Mouse (Mus musculus) thymus, postnatal 14 days (tissue): ENCODE data around the gene Sowahb.
"Not testable (repeated sequence)": the region's sequence is repeated elsewhere in the genome, so short reads cannot be mapped to it uniquely, and the experiment has no call there.

ENCODE experiments used
- DNase-seq: peaks from one replicate; pipeline ENCODE4 v3.0.0; 2021

Sowahb gene

GRCm38 (mm10) chr5:93042831-93043687, 1.8 kb downstream of the Sowahb start:
- no peak for DNase-seq

DNA sequence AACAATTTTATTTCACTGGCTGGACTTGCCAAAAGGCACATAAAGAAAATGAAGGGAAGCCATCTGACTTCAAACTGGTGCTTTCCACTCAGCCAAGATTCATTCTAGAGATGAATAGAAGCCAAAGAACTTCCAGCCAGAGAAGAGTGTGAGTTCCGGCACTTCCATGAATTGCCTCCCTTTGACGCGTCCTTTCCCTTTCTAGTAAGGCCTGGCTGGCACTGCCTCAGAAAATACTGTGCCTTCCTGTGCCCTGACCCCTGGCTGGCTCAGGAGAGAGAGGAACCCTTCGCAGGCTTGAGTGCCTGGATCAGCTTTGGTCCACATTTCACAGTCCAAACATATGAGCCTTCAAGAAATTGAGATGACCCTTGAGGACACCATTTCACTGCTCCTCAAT, 2.8 kb downstream of the Sowahb start:
- no peak for DNase-seq

GRCm38 (mm10) chr5:93041276-93041675, 3.5 kb downstream of the Sowahb start:
- no peak for DNase-seq

GRCm38 (mm10) chr5:93040095-93040494, 4.7 kb downstream of the Sowahb start:
- DNase-seq, result no peak

DNA sequence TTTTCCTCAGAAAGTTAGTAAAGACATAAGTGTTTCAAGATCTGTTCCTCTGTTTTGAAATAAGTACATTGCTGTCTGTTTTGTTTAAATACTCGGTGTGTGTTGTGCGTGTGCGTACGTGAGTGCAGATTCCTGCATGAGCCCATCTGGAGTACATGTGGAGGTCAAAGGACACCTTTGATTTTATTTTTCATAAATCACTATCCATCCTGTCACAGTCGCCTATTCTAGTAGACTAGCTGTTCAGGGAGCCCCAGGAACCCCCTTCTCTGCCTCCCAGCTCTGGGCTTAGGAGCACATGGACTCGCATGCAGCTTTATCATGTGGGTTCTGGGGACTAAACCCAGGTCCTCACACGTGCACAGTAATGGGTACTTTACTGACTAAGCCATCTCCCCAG, 8.6 kb downstream of the Sowahb start:
- DNase-seq, result no peak

DNA sequence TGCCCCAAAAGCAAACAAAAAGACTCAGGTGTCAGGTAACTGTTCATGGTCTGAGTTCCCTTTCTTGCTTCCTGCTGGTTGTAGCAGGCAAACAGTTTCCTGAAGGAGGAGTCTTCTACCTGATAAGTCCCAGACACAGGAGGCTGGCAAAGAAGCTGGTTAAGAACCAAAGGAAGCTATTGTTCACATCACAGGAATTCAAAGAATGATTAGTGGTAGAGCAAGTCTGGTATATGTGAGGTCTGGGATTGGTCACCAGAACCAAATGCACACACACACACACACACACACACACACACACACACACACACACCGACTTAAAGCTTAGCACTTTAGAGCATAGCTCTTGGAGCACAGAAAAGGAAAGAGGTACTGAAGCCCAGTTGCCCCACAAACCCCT, 9.5 kb downstream of the Sowahb start:
- DNase-seq, result no peak

DNA sequence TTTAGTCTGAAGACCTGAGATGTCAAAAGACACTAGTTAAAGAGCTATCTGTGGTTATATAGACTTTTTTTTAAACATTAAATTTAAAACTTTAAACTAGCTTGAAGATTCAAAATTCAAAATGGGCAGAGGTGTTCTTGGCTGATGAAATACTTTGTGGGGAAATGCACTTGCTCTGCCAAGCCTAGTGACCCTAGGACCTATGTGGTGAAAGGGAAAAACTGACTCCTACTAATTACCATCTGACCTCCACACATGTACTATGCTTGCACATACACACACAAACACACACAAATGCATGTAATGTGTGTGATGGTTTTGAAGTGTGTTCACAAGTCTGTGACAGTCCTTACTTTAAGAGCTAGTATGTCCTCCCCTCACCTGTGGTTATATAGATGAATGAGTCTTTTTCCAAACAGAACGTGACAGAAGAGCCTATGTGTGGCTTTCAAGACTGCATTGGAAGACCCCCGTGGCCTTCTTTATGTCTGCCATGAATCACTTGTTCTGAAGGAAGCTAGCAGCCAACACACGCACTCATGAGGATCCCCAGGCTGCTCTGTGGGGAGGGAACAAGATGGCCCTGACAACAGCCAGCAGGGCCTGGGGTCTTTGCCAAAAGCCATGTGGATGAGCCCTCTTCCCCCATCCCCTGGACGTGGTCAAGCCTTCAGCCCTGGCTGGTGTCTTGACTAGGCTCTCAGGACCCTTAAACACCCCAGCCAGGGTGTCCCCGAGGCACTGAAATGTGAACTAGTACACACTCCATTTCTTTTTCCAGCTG, 11.5 kb downstream of the Sowahb start:
- DNase-seq, result no peak

- no peak for DNase-seq
These were observed 12.2 kb downstream of the Sowahb start for GRCm38 (mm10) chr5:93032621-93033020.

DNA sequence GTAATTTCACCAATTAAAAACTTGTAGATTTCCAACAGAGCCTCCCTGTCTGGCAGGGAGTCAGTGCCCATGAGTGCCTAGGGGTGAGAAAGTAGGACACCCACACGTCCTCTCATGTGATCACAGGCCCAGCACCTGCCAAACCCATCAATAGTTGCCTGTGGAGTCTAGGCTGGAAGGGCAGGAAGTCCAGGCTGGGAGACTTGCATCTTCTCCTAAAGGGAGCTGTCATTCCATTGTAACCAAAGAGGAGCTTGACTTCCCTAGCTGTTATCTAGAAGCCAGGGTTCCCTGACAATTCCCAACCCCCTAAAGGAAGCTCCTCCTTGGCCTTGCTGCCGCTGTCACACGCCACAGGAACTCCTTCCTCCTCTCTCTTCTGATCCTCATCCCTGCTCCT, 14.0 kb downstream of the Sowahb start:
- no peak for DNase-seq

GRCm38 (mm10) chr5:93030411-93030810, 14.4 kb downstream of the Sowahb start:
- DNase-seq, result no peak

GRCm38 (mm10) chr5:93027120-93027675, 17.6 kb downstream of the Sowahb start:
- no peak for DNase-seq

GRCm38 (mm10) chr5:93026437-93027119, 18.2 kb downstream of the Sowahb start:
- DNase-seq, result no peak

DNA sequence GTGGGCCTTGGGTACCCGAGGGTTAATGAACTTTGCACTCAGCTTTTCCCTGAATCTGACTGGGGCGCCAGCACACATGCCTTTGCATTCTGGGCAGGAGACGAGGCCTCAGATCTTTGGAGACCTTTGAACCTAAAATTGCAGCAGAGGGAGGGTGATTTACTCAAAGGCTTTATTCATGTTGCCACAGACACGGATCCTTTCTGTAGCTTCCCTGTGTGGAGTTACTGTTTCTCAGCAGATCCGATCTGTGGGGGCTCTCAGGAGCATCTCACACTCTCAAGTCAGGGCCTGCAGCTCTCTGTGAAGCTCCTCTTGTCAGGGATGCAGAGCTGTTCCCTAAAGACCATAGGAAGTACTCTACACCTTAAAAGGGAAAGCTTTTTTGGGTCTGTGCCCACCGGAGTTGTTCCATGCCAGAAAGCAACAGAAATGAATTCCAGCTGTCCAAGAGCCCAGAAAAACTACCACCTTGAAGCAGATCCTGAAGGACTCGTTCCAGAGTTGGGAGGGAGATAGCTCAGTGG, 20.0 kb downstream of the Sowahb start:
- DNase-seq, result no peak

- no peak for DNase-seq
These were observed 22.6 kb downstream of the Sowahb start for GRCm38 (mm10) chr5:93022126-93022797.

GRCm38 (mm10) chr5:93020024-93020666, 24.7 kb downstream of the Sowahb start:
- no peak for DNase-seq

DNA sequence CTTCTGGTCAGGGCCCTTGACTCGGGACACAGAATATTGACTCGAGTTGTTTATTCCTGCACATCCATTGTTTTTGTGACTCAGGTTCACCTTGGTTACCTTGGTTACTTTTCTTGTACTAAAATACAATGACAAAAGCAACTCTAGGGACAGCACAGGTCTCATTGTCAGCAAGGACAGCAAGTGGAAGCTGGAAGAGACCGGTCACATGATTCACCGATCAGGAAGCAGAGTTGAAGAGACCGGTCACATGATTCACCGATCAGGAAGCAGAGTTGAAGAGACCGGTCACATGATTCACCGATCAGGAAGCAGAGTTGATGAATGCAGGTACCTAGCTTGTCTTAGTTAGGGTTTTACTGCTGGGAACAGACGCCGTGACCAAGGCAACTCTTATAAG, 25.6 kb downstream of the Sowahb start:
- DNase-seq, result not testable (repeated sequence)

DNA sequence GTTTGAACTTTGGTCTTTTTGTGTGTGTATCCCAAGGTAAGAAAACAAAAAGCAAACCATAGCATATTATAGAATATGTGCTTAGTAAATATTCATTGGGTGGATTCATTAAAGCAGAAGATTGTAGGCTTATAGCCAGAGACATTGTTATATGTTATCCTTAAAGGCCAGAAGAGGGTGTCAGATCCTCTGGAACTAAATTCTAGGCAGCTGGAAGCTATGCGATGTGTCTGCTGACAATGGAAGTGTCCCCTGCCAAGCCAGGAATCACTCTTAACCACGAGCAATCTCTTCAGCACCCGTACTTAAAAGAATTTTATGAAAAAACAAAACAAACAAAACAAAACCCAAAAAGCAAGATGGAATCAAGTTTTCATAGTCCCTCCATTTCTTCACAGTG, 27.1 kb downstream of the Sowahb start:
- no peak for DNase-seq

DNA sequence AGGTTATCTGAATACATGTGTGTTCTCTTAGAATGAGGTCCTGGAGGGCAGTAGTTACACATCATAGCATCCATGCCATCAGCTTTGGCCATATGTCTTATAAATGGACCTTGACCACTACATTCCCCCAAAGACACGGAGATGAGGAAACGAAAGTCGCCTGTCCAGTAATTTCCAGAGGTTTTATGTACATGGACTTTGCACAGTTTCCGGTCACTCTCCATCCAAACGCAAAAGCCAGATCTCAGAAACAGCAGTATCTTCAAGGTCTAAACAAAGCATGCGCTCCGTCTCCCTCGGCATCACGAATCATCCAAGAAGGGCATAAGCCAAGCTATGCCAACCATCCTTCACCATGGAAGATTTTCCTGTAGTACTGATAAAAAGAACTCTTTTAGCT, 36.6 kb downstream of the Sowahb start:
- no peak for DNase-seq

DNA sequence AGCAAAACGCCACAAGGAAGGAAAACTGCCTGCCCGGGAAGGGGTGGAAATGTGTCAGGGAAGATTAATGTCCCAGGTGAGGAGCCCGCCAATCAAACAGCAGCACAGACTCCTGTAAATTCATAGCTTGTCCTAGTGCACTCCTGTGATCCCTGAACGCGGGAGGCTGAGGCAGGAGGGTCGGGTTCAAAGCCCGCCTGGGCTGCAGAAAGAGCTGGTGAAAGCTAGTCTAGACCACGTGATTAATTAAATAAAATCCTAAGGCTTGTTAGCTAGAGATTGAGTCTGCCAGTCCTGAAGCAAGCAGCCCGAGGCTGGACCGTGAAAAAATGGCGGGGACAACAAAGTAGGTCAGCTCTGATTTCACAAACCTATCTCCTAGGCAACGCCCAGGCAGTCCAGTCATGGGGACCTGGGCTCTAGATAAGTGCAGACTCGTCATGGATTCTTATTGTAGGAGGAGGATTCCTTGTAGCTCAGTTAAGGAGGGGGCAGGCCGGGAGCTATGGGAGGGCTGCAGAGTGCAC, 38.9 kb downstream of the Sowahb start:
- peak; percentile 7 for DNase-seq

- peak; percentile 65 for DNase-seq
These were observed 39.5 kb downstream of the Sowahb start for GRCm38 (mm10) chr5:93005229-93005814.

DNA sequence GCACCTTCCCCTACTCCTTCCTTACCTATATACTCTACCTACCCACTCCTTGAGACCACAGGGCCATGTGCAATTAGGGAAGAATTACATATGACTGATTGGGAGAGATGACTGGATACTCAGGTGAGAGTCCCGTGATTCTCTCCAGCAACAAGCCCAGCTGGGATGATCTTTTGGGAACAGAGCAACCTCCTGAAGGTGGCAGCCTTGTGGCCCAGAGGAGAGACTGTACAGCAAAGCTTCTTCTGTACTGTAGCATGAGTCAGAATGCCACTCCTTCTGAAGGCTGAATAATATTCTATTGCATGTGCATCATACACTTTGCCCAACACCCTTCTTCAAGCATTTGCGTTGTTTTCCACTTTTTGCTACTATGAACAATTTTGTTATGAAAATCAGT, 42.2 kb downstream of the Sowahb start:
- no peak for DNase-seq
